Comparison of ENCODE assay signal across 10 mouse cellular contexts in genomic region chr1:193207503-193207902, GRCm38 (mm10). TPM values are rescaled to one million over a fixed set of nuclear protein-coding genes. Genes with fewer than 3 reads are reported as not detected.
DNase-seq lines count a peak whose midpoint lies in the region.
"Had no signal": no experiment of that assay in that cellular context is flagged by ENCODE, and none has a peak within 500 bp of the region (broad histone marks: within the 10 kb centered on the region; RNA-seq: fewer than 3 reads in every experiment).

Gene Lamb3 (plus strand): TSS chr1:193207699.

- H3K27me3 ChIP-seq in splenic B cell, adult 2 months (ENCODE audit: control insufficient read depth, insufficient read depth, low read length, poor library complexity, severe bottlenecking): no peaks in the 10 kb centered on the region
- H3K27me3 ChIP-seq: embryonic facial prominence, embryonic 13.5 days; forebrain, embryonic 12.5 days had no signal

- intact Hi-C loops in heart, postnatal 10 days (cut with DNase I): loop anchor here (5.0 kb wide), 1 partner anchor 170 kb away; no protein-coding TSS in a partner anchor

- DNase-seq in heart, adult 8-10 months (ENCODE audit: low spot score): no peak
- DNase-seq in heart, postnatal 10 days: no peak
- peak; percentile 56 to 64 for DNase-seq in spleen, postnatal 36 days (ENCODE audit: low spot score in 2 of 2)
- no peak for DNase-seq in spleen, adult 12 weeks (ENCODE audit: low spot score)
- peak; percentile 70 for DNase-seq in induced T-regulatory cell, adult 2 months (ENCODE audit: low read depth)
- DNase-seq in splenic B cell, adult 2 months (ENCODE audit: low read depth, low spot score): peak; percentile 75
- no peak for DNase-seq in right cerebral cortex, postnatal 10 days (ENCODE audit: low spot score in 2 of 2)
- DNase-seq in frontal cortex, postnatal 14 days (ENCODE audit: low spot score in 2 of 2): no peak

- H3K36me3 ChIP-seq in splenic B cell, adult 2 months (ENCODE audit: control insufficient read depth, insufficient read depth, low read length, poor library complexity, severe bottlenecking): no peaks in the 10 kb centered on the region; the same call in 1 of the 2 replicates
- H3K36me3 ChIP-seq: embryonic facial prominence, embryonic 13.5 days; forebrain, embryonic 12.5 days had no signal

RNA-seq across cellular contexts. Expression of gene Lamb3, which starts in this region (rescaled TPM):
- 10 to 100 TPM; 10.7 to 16.0 (median 11.5) TPM for total RNA-seq in heart, adult 8-10 months (2022)
- total RNA-seq in heart, postnatal 10 days (2021): 10 to 100 TPM in 1 of 2 experiments, 1 to 10 TPM in 1; 9.0 to 12.2 TPM

Comparison
In these comparisons a context has a peak if more than half of its experiments do, and no peak if none do; other contexts are left out.
1. DNase-seq: peak in spleen, postnatal 36 days (2 of 2), induced T-regulatory cell, adult 2 months (single experiment) and splenic B cell, adult 2 months (single experiment); none in heart, adult 8-10 months (single experiment), heart, postnatal 10 days (0 of 2), spleen, adult 12 weeks (single experiment), right cerebral cortex, postnatal 10 days (0 of 2) and frontal cortex, postnatal 14 days (0 of 2).